Mouse (Mus musculus): ENCODE measurements around the gene Rbp7.

DNA sequence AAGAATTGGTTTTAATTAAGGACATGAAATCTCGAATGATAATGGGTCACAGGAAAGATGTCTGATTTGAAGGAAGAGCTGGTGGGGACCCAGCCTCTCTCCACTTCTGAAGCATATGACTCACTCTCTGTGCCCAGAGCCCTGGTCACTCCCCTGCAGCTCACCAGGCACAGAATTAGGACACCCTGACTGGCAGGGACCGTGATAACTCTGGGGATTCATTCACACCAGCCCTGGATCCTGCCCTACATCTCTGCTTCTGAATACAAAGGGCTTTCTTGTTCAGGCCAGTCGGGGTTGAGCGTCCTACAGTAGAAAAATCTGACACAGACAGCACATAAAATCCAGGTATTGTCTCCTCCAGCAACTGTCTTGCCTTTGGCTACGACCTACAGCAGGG lies 3.7 kb upstream of the Rbp7 start:
- TF ChIP-seq CTCF (IDR thresholded peaks at IDR 0.05; ENCODE audit: low read depth, low read length) (no peak), POLR2A (IDR thresholded peaks at IDR 0.05; ENCODE audit: insufficient read depth, low read length) (no peak), EP300 (IDR thresholded peaks at IDR 0.05; ENCODE audit: insufficient read depth, low read depth, low read length) (no peak)
